Mouse (Mus musculus): ENCODE data around the gene Atp7b. TPM values are rescaled to one million over a fixed set of nuclear protein-coding genes. Genes with fewer than 3 reads are reported as not detected.

Gene Atp7b
- polyA plus RNA-seq, 1 experiment = 4.3 TPM

- H3K4me1 ChIP-seq (ENCODE audit: control insufficient read depth, insufficient read depth, low read length) = no peaks in the 10 kb centered on the region
- WGBS = 74% methylated on average over 24 of the region's 24 CpGs
- TF ChIP-seq CTCF (IDR thresholded peaks at IDR 0.05; ENCODE audit: control insufficient read depth, insufficient read depth, low read length) (no peak), POLR2A (IDR thresholded peaks at IDR 0.05; ENCODE audit: borderline replicate concordance, control insufficient read depth, low read depth, low read length) (no peak)
- H3K27ac ChIP-seq (ENCODE audit: control insufficient read depth, insufficient read depth, low read depth, low read length, poor library complexity) = no peak overlapping the region
- peak overlapping the region; percentile 38 for H3K4me3 ChIP-seq (replicated peaks; ENCODE audit: control insufficient read depth, low read depth, low read length)
These were observed 46.9 kb downstream of the Atp7b start for GRCm38 (mm10) chr8:22013034-22013707.

GRCm38 (mm10) chr8:22009403-22009802, 50.7 kb downstream of the Atp7b start:
- 64% methylated on average over 3 of the region's 3 CpGs for WGBS
- H3K4me1 ChIP-seq (ENCODE audit: control insufficient read depth, insufficient read depth, low read length) = no peaks in the 10 kb centered on the region
- TF ChIP-seq POLR2A (IDR thresholded peaks at IDR 0.05; ENCODE audit: borderline replicate concordance, control insufficient read depth, low read depth, low read length) (no peak), CTCF (IDR thresholded peaks at IDR 0.05; ENCODE audit: control insufficient read depth, insufficient read depth, low read length) (no peak)
- no peak overlapping the region for H3K27ac ChIP-seq (ENCODE audit: control insufficient read depth, insufficient read depth, low read depth, low read length, poor library complexity)
- H3K4me3 ChIP-seq (replicated peaks; ENCODE audit: control insufficient read depth, low read depth, low read length) = no peak overlapping the region

GRCm38 (mm10) chr8:22006423-22006822, 53.7 kb downstream of the Atp7b start:
- 67% methylated on average over 6 of the region's 6 CpGs for WGBS

GRCm38 (mm10) chr8:22004750-22005522, 55.2 kb downstream of the Atp7b start:
- Histone ChIP-seq H3K27ac (ENCODE audit: control insufficient read depth, insufficient read depth, low read depth, low read length, poor library complexity) (no peak overlapping the region), H3K4me1 (ENCODE audit: control insufficient read depth, insufficient read depth, low read length) (no peaks in the 10 kb centered on the region), H3K4me3 (replicated peaks; ENCODE audit: control insufficient read depth, low read depth, low read length) (no peak overlapping the region)
- WGBS = 85% methylated on average over 14 of the region's 14 CpGs
- TF ChIP-seq POLR2A (IDR thresholded peaks at IDR 0.05; ENCODE audit: borderline replicate concordance, control insufficient read depth, low read depth, low read length) (no peak), CTCF (IDR thresholded peaks at IDR 0.05; ENCODE audit: control insufficient read depth, insufficient read depth, low read length) (no peak)

More at GRCm38 (mm10) chr8:22006423-22006822, 53.7 kb downstream of the Atp7b start:
- Histone ChIP-seq H3K4me1 (ENCODE audit: control insufficient read depth, insufficient read depth, low read length) (no peaks in the 10 kb centered on the region), H3K4me3 (replicated peaks; ENCODE audit: control insufficient read depth, low read depth, low read length) (no peak overlapping the region), H3K27ac (ENCODE audit: control insufficient read depth, insufficient read depth, low read depth, low read length, poor library complexity) (no peak overlapping the region; the same call in 1 of the 2 replicates)
- TF ChIP-seq POLR2A (IDR thresholded peaks at IDR 0.05; ENCODE audit: borderline replicate concordance, control insufficient read depth, low read depth, low read length) (no peak), CTCF (IDR thresholded peaks at IDR 0.05; ENCODE audit: control insufficient read depth, insufficient read depth, low read length) (no peak)

GRCm38 (mm10) chr8:21995181-21995580, 64.9 kb downstream of the Atp7b start:
- TF ChIP-seq CTCF (IDR thresholded peaks at IDR 0.05; ENCODE audit: control insufficient read depth, insufficient read depth, low read length) (no peak), POLR2A (IDR thresholded peaks at IDR 0.05; ENCODE audit: borderline replicate concordance, control insufficient read depth, low read depth, low read length) (no peak)
- no peaks in the 10 kb centered on the region for H3K4me1 ChIP-seq (ENCODE audit: control insufficient read depth, insufficient read depth, low read length)
- H3K27ac ChIP-seq (ENCODE audit: control insufficient read depth, insufficient read depth, low read depth, low read length, poor library complexity) = no peak overlapping the region
- WGBS = 37% methylated on average over 3 of the region's 3 CpGs
- H3K4me3 ChIP-seq (replicated peaks; ENCODE audit: control insufficient read depth, low read depth, low read length) = no peak overlapping the region

- WGBS = 13% methylated on average over 6 of the region's 6 CpGs
These were observed 67.9 kb downstream of the Atp7b start for GRCm38 (mm10) chr8:21992184-21992583.

GRCm38 (mm10) chr8:21981664-21982337, 78.3 kb downstream of the Atp7b start:
- 62% methylated on average over 8 of the region's 8 CpGs for WGBS
- no peaks in the 10 kb centered on the region for H3K4me1 ChIP-seq (ENCODE audit: control insufficient read depth, insufficient read depth, low read length)
- H3K27ac ChIP-seq (ENCODE audit: control insufficient read depth, insufficient read depth, low read depth, low read length, poor library complexity) = no peak overlapping the region
- TF ChIP-seq CTCF (IDR thresholded peaks at IDR 0.05; ENCODE audit: control insufficient read depth, insufficient read depth, low read length) (no peak), POLR2A (IDR thresholded peaks at IDR 0.05; ENCODE audit: borderline replicate concordance, control insufficient read depth, low read depth, low read length) (no peak)
- H3K4me3 ChIP-seq (replicated peaks; ENCODE audit: control insufficient read depth, low read depth, low read length) = no peak overlapping the region

More at GRCm38 (mm10) chr8:21992184-21992583, 67.9 kb downstream of the Atp7b start:
- no peak overlapping the region for H3K27ac ChIP-seq (ENCODE audit: control insufficient read depth, insufficient read depth, low read depth, low read length, poor library complexity)
- H3K4me1 ChIP-seq (ENCODE audit: control insufficient read depth, insufficient read depth, low read length) = no peaks in the 10 kb centered on the region
- no peak overlapping the region for H3K4me3 ChIP-seq (replicated peaks; ENCODE audit: control insufficient read depth, low read depth, low read length)
- no peak for TF ChIP-seq POLR2A (IDR thresholded peaks at IDR 0.05; ENCODE audit: borderline replicate concordance, control insufficient read depth, low read depth, low read length)
- TF ChIP-seq CTCF (IDR thresholded peaks at IDR 0.05; ENCODE audit: control insufficient read depth, insufficient read depth, low read length) = peak; percentile 48

GRCm38 (mm10) chr8:21978193-21978592, 81.9 kb downstream of the Atp7b start:
- no peak overlapping the region for H3K4me3 ChIP-seq (replicated peaks; ENCODE audit: control insufficient read depth, low read depth, low read length)
- TF ChIP-seq CTCF (IDR thresholded peaks at IDR 0.05; ENCODE audit: control insufficient read depth, insufficient read depth, low read length) = no peak
- no peak for TF ChIP-seq POLR2A (IDR thresholded peaks at IDR 0.05; ENCODE audit: borderline replicate concordance, control insufficient read depth, low read depth, low read length)
- no peaks in the 10 kb centered on the region for H3K4me1 ChIP-seq (ENCODE audit: control insufficient read depth, insufficient read depth, low read length)
- no peak overlapping the region for H3K27ac ChIP-seq (ENCODE audit: control insufficient read depth, insufficient read depth, low read depth, low read length, poor library complexity)
- WGBS = 59% methylated on average over 4 of the region's 4 CpGs

Data from bone marrow, adult 2 months (tissue).